Mouse (Mus musculus) G1E (cell line): ENCODE data around the gene Rpl29. TPM values are rescaled to one million over a fixed set of nuclear protein-coding genes. Genes with fewer than 3 reads are reported as not detected.

Experiments used
- ATAC-seq: 2 replicates; pipeline ENCODE4 v1.8.0; 2016; ENCODE audit warnings: mild to moderate bottlenecking; ENCODE audit not compliant: insufficient number of reproducible peaks, poor library complexity, low FRiP score, severe bottlenecking; ENCODE audit errors: extremely low read depth
- DNase-seq: peaks from one replicate; pipeline ENCODE4 v3.0.0; 2012; ENCODE audit warnings: low spot score
- H3K27me3 ChIP-seq: 2 replicates; pipeline ENCODE4 v1.6.1; 2012; ENCODE audit warnings: mild to moderate bottlenecking, low read length, inconsistent platforms; ENCODE audit not compliant: insufficient read depth
- H3K36me3 ChIP-seq: replicated peaks from 2 replicates; pipeline ENCODE3; 2012; ENCODE audit warnings: mild to moderate bottlenecking, inconsistent platforms
- H3K4me1 ChIP-seq: 2 replicates; pipeline ENCODE4 v1.6.1; 2012; ENCODE audit warnings: low read depth, low read length, inconsistent platforms, mixed read lengths; ENCODE audit not compliant: insufficient read depth
- H3K4me3 ChIP-seq: 2 replicates; pipeline ENCODE4 v1.5.1; 2012; ENCODE audit warnings: low read depth, mild to moderate bottlenecking, inconsistent platforms, low read length, moderate library complexity, mixed read lengths
- H3K9me3 ChIP-seq: replicated peaks from 2 replicates; pipeline ENCODE4 v1.6.1; 2012; ENCODE audit warnings: inconsistent platforms
- CTCF ChIP-seq: IDR thresholded peaks from 2 replicates; pipeline ENCODE4 v1.5.1; 2012; ENCODE audit warnings: low read depth, low read length, inconsistent platforms, mixed read lengths
- GATA1 ChIP-seq: IDR thresholded peaks from 2 replicates; pipeline ENCODE4 v1.6.1; 2012; ENCODE audit warnings: borderline replicate concordance, low read length, inconsistent platforms, mixed read lengths
- GATA2 ChIP-seq: IDR thresholded peaks from 2 replicates; pipeline ENCODE4 v1.6.1; 2012; ENCODE audit warnings: low read depth, low read length, inconsistent platforms, borderline replicate concordance
- POLR2AphosphoS5 ChIP-seq: IDR thresholded peaks from 2 replicates; pipeline ENCODE4 v1.6.1; 2012; ENCODE audit warnings: low read depth, low read length, inconsistent platforms; ENCODE audit not compliant: insufficient replicate concordance
- TAL1 ChIP-seq: conservative IDR thresholded peaks from 2 replicates; pipeline ENCODE4 v1.6.1; 2012; ENCODE audit warnings: low read depth, low read length, inconsistent platforms, mixed read lengths
- polyA plus RNA-seq: library from polyadenylated mRNA; stranded (reverse); fragments of >175 nt; gene quantifications from 2 replicates; pipeline ENCODE4 v1.2.3, GENCODE M21; 2012
- total RNA-seq, 2 experiments: library from RNA; stranded (forward) in 1 of 2; stranded (reverse) in 1 of 2; fragments of 200-1000 nt in 1 of 2; fragments of >200 nt in 1 of 2; fragmentation: Nextera tagmentation in 1 of 2; gene quantifications; 2 replicates each; pipeline ENCODE4 v1.2.3; 2014 to 2017

Rpl29 gene
- total and polyA plus RNA-seq, 3 experiments = 29.5 to 149 (median 81.1) TPM

- H3K4me3 ChIP-seq = peak overlapping the region; percentile 31; the same call in 1 of the 2 replicates
- peak; percentile 31; the same call in 1 of the 2 replicates for ATAC-seq
- H3K9me3 ChIP-seq = no peaks in the 10 kb centered on the region
- DNase-seq = no peak
- H3K4me1 ChIP-seq = peaks cover 78% of the 10 kb centered on the region
- peaks cover 25% of the 10 kb centered on the region for H3K27me3 ChIP-seq
- no peaks in the 10 kb centered on the region for H3K36me3 ChIP-seq
- no peak for TF ChIP-seq TAL1
- no peak for TF ChIP-seq GATA2
- no peak for TF ChIP-seq CTCF
- no peak for TF ChIP-seq POLR2AphosphoS5
- TF ChIP-seq GATA1 = no peak
Measured at GRCm38 (mm10) chr9:106397733-106398132, 31.5 kb upstream of the Rpl29 start.

DNA sequence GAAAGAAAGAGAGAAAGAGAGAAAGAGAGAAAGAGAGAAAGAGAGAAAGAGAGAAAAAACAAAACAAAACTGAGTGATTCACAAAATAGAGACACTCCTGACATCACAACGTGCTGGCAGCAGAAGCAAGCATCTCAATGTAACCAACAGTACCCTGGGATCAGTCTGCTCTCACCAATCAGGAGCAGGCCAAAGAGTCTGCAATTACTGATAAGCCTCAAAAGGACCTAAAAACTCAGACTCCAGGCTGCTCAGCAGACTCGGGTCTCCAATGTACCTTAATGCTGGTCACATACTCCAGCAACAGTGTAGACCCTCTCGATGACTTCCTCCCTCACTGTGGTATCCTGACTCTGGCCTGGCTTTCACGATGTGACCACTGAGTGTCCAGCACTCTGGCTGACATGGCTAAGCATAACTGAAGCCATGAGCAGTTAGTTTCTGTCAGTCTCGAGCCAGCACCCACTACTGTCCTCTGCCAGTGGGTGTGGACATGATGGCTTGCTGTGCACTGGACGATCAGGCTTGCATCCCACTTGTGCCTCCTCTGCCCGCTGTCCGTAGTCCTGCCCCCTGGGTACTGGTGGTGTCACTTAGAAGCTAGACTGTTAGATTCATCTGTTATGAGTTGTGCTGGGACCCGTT is 30.5 kb upstream of the Rpl29 start:
- TF ChIP-seq TAL1 (peak; percentile 82), POLR2AphosphoS5 (no peak), GATA1 (no peak), CTCF (no peak), GATA2 (no peak)
- H3K9me3 ChIP-seq = no peaks in the 10 kb centered on the region
- no peaks in the 10 kb centered on the region for H3K36me3 ChIP-seq
- H3K27me3 ChIP-seq = peaks cover 18% of the 10 kb centered on the region; the same call in 1 of the 2 replicates
- peaks cover 74% of the 10 kb centered on the region for H3K4me1 ChIP-seq
- H3K4me3 ChIP-seq = peak overlapping the region; percentile 54; the same call in 1 of the 2 replicates
- peak; percentile 89 for DNase-seq
- peak; percentile 95 for ATAC-seq

DNA sequence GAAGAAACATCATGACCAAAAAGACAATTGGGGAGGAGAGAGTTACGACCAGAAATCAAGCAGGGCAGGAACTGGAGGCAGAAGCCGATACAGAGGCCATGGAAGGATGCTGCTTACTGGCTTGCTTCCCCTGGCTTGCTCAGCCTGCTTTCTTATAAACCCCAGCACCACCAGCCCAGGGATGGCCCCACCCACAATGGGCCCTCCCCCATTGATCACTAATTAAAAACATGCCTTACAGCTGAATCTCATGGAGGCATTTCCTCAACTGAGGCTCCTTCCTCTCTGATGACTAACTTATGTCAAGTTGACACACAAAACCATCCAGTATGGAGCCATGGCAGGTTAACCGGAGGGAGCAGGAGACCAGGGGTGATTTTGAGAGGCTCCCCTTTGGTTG is 29.4 kb upstream of the Rpl29 start:
- no peaks in the 10 kb centered on the region for H3K36me3 ChIP-seq
- DNase-seq (no peak), ATAC-seq (no peak)
- no peaks in the 10 kb centered on the region for H3K9me3 ChIP-seq
- TF ChIP-seq GATA2 (no peak), GATA1 (no peak), POLR2AphosphoS5 (no peak), TAL1 (no peak)
- H3K27me3 ChIP-seq = peaks cover 18% of the 10 kb centered on the region; the same call in 1 of the 2 replicates
- H3K4me1 ChIP-seq = peaks cover 64% of the 10 kb centered on the region
- H3K4me3 ChIP-seq = no peak overlapping the region

DNA sequence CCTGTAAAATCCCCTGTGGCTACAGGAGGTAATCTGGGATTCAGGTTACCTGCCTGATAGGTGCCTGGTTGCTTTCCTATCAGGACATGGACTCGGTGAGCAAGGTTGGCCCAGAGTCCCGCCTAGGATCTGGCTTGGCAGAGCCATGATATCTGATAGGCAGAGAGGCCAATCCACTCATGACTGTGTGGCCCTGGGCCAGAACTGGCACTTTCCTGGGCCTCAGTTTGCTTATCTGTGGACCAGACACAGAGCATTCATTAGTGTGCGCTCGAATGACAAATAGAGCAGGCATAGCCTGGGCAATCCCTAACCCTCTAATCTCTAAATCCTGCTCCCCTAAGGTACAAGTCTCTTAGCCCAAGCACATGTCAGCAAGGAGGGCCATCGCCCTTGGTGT is 27.1 kb upstream of the Rpl29 start:
- ATAC-seq (no peak), DNase-seq (no peak)
- Histone ChIP-seq H3K9me3 (no peaks in the 10 kb centered on the region), H3K36me3 (no peaks in the 10 kb centered on the region), H3K27me3 (peaks cover 29% of the 10 kb centered on the region), H3K4me3 (no peak overlapping the region), H3K4me1 (peaks cover 74% of the 10 kb centered on the region)
- TF ChIP-seq TAL1 (no peak), POLR2AphosphoS5 (no peak), GATA1 (no peak), GATA2 (no peak), CTCF (no peak)

GRCm38 (mm10) chr9:106402607-106403375 is 26.5 kb upstream of the Rpl29 start:
- no peak for ATAC-seq
- Histone ChIP-seq H3K36me3 (no peaks in the 10 kb centered on the region), H3K4me3 (no peak overlapping the region), H3K27me3 (peaks cover 30% of the 10 kb centered on the region), H3K9me3 (no peaks in the 10 kb centered on the region), H3K4me1 (peaks cover 69% of the 10 kb centered on the region)
- no peak for DNase-seq
- no peak for TF ChIP-seq GATA1
- TF ChIP-seq TAL1 = no peak
- TF ChIP-seq CTCF = no peak
- no peak for TF ChIP-seq POLR2AphosphoS5
- no peak for TF ChIP-seq GATA2

GRCm38 (mm10) chr9:106405275-106405674 is 24.0 kb upstream of the Rpl29 start:
- ATAC-seq (no peak), DNase-seq (no peak)
- Histone ChIP-seq H3K36me3 (no peaks in the 10 kb centered on the region), H3K9me3 (peaks cover 4% of the 10 kb centered on the region; the same call in 1 of the 2 replicates), H3K4me3 (no peak overlapping the region), H3K4me1 (peaks cover 49% of the 10 kb centered on the region), H3K27me3 (peaks cover 40% of the 10 kb centered on the region)
- no peak for TF ChIP-seq POLR2AphosphoS5
- TF ChIP-seq GATA2 = no peak
- TF ChIP-seq TAL1 = no peak
- no peak for TF ChIP-seq GATA1
- no peak for TF ChIP-seq CTCF
